8 mouse cellular contexts compared by ENCODE assay signal in genomic region chr11:53430300-53430669, GRCm38 (mm10). TPM values are rescaled to one million over a fixed set of nuclear protein-coding genes. Genes with fewer than 3 reads are reported as not detected.
DNase-seq lines count a peak whose midpoint lies in the region; TF ChIP-seq lines count a peak whose summit lies in the region.

No protein-coding gene starts in this region.

- H3K4me3 ChIP-seq in bone marrow macrophage, adult 2 months (ENCODE audit: insufficient read depth, low read length), result peak overlapping the region; percentile 77
- peak overlapping the region; percentile 95 for H3K4me3 ChIP-seq in hindbrain, embryonic 10.5 days
- peak overlapping the region; percentile 98 for H3K4me3 ChIP-seq in megakaryocyte, embryonic 14.5 days (replicated peaks)

- peak; percentile 34 for DNase-seq in left cerebral cortex, adult 11 months (ENCODE audit: low spot score)
- no peak for DNase-seq in left cerebral cortex, postnatal 4 days
- DNase-seq in hindbrain, embryonic 10.5 days (ENCODE audit: low spot score), result no peak
- no peak for DNase-seq in gastrocnemius, postnatal 14 days
- DNase-seq in ovary, postnatal 10 days (ENCODE audit: low spot score), result no peak
- no peak for DNase-seq in gastrocnemius, postnatal 4 days (ENCODE audit: low spot score in 2 of 2)

- TF ChIP-seq CTCF in bone marrow macrophage, adult 2 months (IDR thresholded peaks at IDR 0.05; ENCODE audit: low read depth, low read length), result no peak

- H3K4me1 ChIP-seq in bone marrow macrophage, adult 2 months (ENCODE audit: control insufficient read depth, insufficient read depth, low read length), result peaks cover 13% of the 10 kb centered on the region
- peaks cover 20% of the 10 kb centered on the region for H3K4me1 ChIP-seq in hindbrain, embryonic 10.5 days (replicated peaks)
- peaks cover 61% of the 10 kb centered on the region for H3K4me1 ChIP-seq in megakaryocyte, embryonic 14.5 days

- intact Hi-C loops in left cerebral cortex, postnatal 4 days (cut with DNase I), result no loop called here
- intact Hi-C loops in gastrocnemius, postnatal 14 days (cut with DNase I; ENCODE audit: low total_unique reads), result no loop called here

- H3K27ac ChIP-seq in bone marrow macrophage, adult 2 months (ENCODE audit: insufficient read depth, low read depth, low read length), result peak overlapping the region; percentile 66
- H3K27ac ChIP-seq in hindbrain, embryonic 10.5 days, result peak overlapping the region; percentile 85

- WGBS in hindbrain, embryonic 10.5 days, result under 1% methylated on average over 34 of the region's 34 CpGs

- no peaks in the 10 kb centered on the region for H3K27me3 ChIP-seq in hindbrain, embryonic 10.5 days (ENCODE audit: insufficient read depth, poor library complexity, severe bottlenecking)
- no peaks in the 10 kb centered on the region for H3K27me3 ChIP-seq in megakaryocyte, embryonic 14.5 days (replicated peaks)

- H3K36me3 ChIP-seq in hindbrain, embryonic 10.5 days, result peaks cover 20% of the 10 kb centered on the region
- peaks cover 30% of the 10 kb centered on the region for H3K36me3 ChIP-seq in megakaryocyte, embryonic 14.5 days (replicated peaks; ENCODE audit: low read length)

- no peak for TF ChIP-seq POLR2A in bone marrow macrophage, adult 2 months (IDR thresholded peaks at IDR 0.05; ENCODE audit: borderline replicate concordance, low read depth, low read length)

- H3K9me3 ChIP-seq in hindbrain, embryonic 10.5 days, result no peaks in the 10 kb centered on the region
- no peaks in the 10 kb centered on the region for H3K9me3 ChIP-seq in megakaryocyte, embryonic 14.5 days

RNA-seq across cellular contexts. Expression of gene Uqcrq, which starts 0.3 kb away (rescaled TPM):
- 100 to 1,000 TPM; 367 to 399 TPM for total RNA-seq in left cerebral cortex, postnatal 4 days (2021)
- polyA plus RNA-seq in bone marrow macrophage, adult 2 months (2012; ENCODE audit: insufficient read depth, insufficient read length, missing spikeins), result 192 and 202 TPM in 2 replicates
- polyA plus RNA-seq in hindbrain, embryonic 10.5 days (2016; fragmentation: Nextera tagmentation; extraction: Ambion mirVana), result 548 and 642 TPM in 2 replicates
- 84.7 and 161 TPM in 2 replicates for polyA plus RNA-seq in megakaryocyte, embryonic 14.5 days (2012; ENCODE audit: insufficient read depth, low replicate concordance)
- 1,000 to 10,000 TPM; 1,068 to 1,224 TPM for total RNA-seq in gastrocnemius, postnatal 14 days (2021)
- 100 to 1,000 TPM; 694 to 764 TPM for total RNA-seq in gastrocnemius, postnatal 4 days (2021)

RNA-seq across cellular contexts. Expression of gene Gdf9, which starts 0.5 kb away (rescaled TPM):
- 1 to 10 TPM; 1.3 to 1.7 TPM for total RNA-seq in left cerebral cortex, postnatal 4 days (2021)
- polyA plus RNA-seq in bone marrow macrophage, adult 2 months (2012; ENCODE audit: insufficient read depth, insufficient read length, missing spikeins), result 1.5 and 1.8 TPM in 2 replicates
- polyA plus RNA-seq in hindbrain, embryonic 10.5 days (2016; fragmentation: Nextera tagmentation; extraction: Ambion mirVana), result 2.6 and 2.9 TPM in 2 replicates
- 0.77 TPM in 1 of 2 replicates, not detected in the other for polyA plus RNA-seq in megakaryocyte, embryonic 14.5 days (2012; ENCODE audit: insufficient read depth, low replicate concordance)
- under 1 TPM; 0.33 to 0.68 TPM for total RNA-seq in gastrocnemius, postnatal 14 days (2021)
- total RNA-seq in gastrocnemius, postnatal 4 days (2021), result 1 to 10 TPM in 1 of 2 experiments, under 1 TPM in 1; 0.86 to 1.0 TPM

RNA-seq across cellular contexts. Expression of gene Leap2, which starts 7.3 kb away (rescaled TPM):
- not detected for total RNA-seq in left cerebral cortex, postnatal 4 days (2021)
- polyA plus RNA-seq in bone marrow macrophage, adult 2 months (2012; ENCODE audit: insufficient read depth, insufficient read length, missing spikeins), result not detected in 2 replicates
- 0.34 TPM in 1 of 2 replicates, not detected in the other for polyA plus RNA-seq in hindbrain, embryonic 10.5 days (2016; fragmentation: Nextera tagmentation; extraction: Ambion mirVana)
- not detected in 2 replicates for polyA plus RNA-seq in megakaryocyte, embryonic 14.5 days (2012; ENCODE audit: insufficient read depth, low replicate concordance)
- total RNA-seq in gastrocnemius, postnatal 14 days (2021), result not detected
- not detected for total RNA-seq in gastrocnemius, postnatal 4 days (2021)

RNA-seq across cellular contexts. Expression of gene Gm10447, which starts 26.6 kb away (rescaled TPM):
- not detected for total RNA-seq in left cerebral cortex, postnatal 4 days (2021)
- polyA plus RNA-seq in bone marrow macrophage, adult 2 months (2012; ENCODE audit: insufficient read depth, insufficient read length, missing spikeins), result not detected in 2 replicates
- polyA plus RNA-seq in hindbrain, embryonic 10.5 days (2016; fragmentation: Nextera tagmentation; extraction: Ambion mirVana), result not detected in 2 replicates
- not detected in 2 replicates for polyA plus RNA-seq in megakaryocyte, embryonic 14.5 days (2012; ENCODE audit: insufficient read depth, low replicate concordance)
- total RNA-seq in gastrocnemius, postnatal 14 days (2021), result not detected
- not detected for total RNA-seq in gastrocnemius, postnatal 4 days (2021)

RNA-seq across cellular contexts. Expression of gene Shroom1, which starts 26.7 kb away (rescaled TPM):
- total RNA-seq in left cerebral cortex, postnatal 4 days (2021), result 1 to 10 TPM; 2.8 to 3.2 TPM
- polyA plus RNA-seq in bone marrow macrophage, adult 2 months (2012; ENCODE audit: insufficient read depth, insufficient read length, missing spikeins), result 0.17 TPM in 1 of 2 replicates, not detected in the other
- polyA plus RNA-seq in hindbrain, embryonic 10.5 days (2016; fragmentation: Nextera tagmentation; extraction: Ambion mirVana), result 1.8 and 2.0 TPM in 2 replicates
- 0.07 TPM in 1 of 2 replicates, not detected in the other for polyA plus RNA-seq in megakaryocyte, embryonic 14.5 days (2012; ENCODE audit: insufficient read depth, low replicate concordance)
- under 1 TPM; 0.31 to 0.38 TPM for total RNA-seq in gastrocnemius, postnatal 14 days (2021)
- total RNA-seq in gastrocnemius, postnatal 4 days (2021), result under 1 TPM; 0.49 to 0.81 TPM
